Mouse (Mus musculus): Measurements from ENCODE around the gene Scgb2b21.
"Not testable (repeated sequence)": the region's sequence is repeated elsewhere in the genome, so short reads cannot be mapped to it uniquely, and the experiment has no call there.

Gene Scgb2b21

GRCm38 (mm10) chr7:33520358-33520757 lies at the start of gene Scgb2b21:
Gene Scgb2b21, minus strand, starts transcription at chr7:33520458.
- DNase-seq (ENCODE audit: extremely low spot score, low read depth, low spot score), result no peak

GRCm38 (mm10) chr7:33543420-33543819 lies 23.2 kb upstream of the Scgb2b21 start:
- DNase-seq (ENCODE audit: extremely low spot score, low read depth, low spot score), result not testable (repeated sequence)
